Mouse (Mus musculus) spleen, postnatal 14 days (tissue): ENCODE data around the gene Atg7.

Source experiments
- DNase-seq, 2 experiments: peaks; one replicate each; pipeline ENCODE4 v3.0.0; 2021 to 2022; ENCODE audit warnings: low spot score in 2 of 2

Atg7 gene

GRCm38 (mm10) chr6:114786461-114786860, 143.6 kb downstream of the Atg7 start:
- no peak for DNase-seq

GRCm38 (mm10) chr6:114787606-114788005, 144.7 kb downstream of the Atg7 start:
- DNase-seq: no peak

- no peak for DNase-seq
Observed at GRCm38 (mm10) chr6:114788663-114789062, 145.8 kb downstream of the Atg7 start.

GRCm38 (mm10) chr6:114790084-114790483, 147.2 kb downstream of the Atg7 start:
- no peak for DNase-seq

GRCm38 (mm10) chr6:114790902-114791301, 148.0 kb downstream of the Atg7 start:
- DNase-seq: no peak

- no peak for DNase-seq
Observed at GRCm38 (mm10) chr6:114791846-114792245, 148.9 kb downstream of the Atg7 start.

GRCm38 (mm10) chr6:114794706-114795105, 151.8 kb downstream of the Atg7 start:
- no peak for DNase-seq

GRCm38 (mm10) chr6:114795706-114796325, 152.9 kb downstream of the Atg7 start:
- no peak for DNase-seq

- no peak for DNase-seq
Observed at GRCm38 (mm10) chr6:114797901-114798300, 155.0 kb downstream of the Atg7 start.

- no peak for DNase-seq
Observed at GRCm38 (mm10) chr6:114798715-114799114, 155.8 kb downstream of the Atg7 start.

GRCm38 (mm10) chr6:114800291-114800965, 157.5 kb downstream of the Atg7 start:
- DNase-seq: no peak

- no peak for DNase-seq
Observed at GRCm38 (mm10) chr6:114803915-114804535, 161.1 kb downstream of the Atg7 start.

- no peak for DNase-seq
Observed at GRCm38 (mm10) chr6:114804866-114805265, 162.0 kb downstream of the Atg7 start.

GRCm38 (mm10) chr6:114805927-114806326, 163.0 kb downstream of the Atg7 start:
- no peak for DNase-seq

GRCm38 (mm10) chr6:114807474-114807873, 164.6 kb downstream of the Atg7 start:
- no peak for DNase-seq

GRCm38 (mm10) chr6:114808654-114809430, 165.9 kb downstream of the Atg7 start:
- DNase-seq: no peak

GRCm38 (mm10) chr6:114809431-114809811, 166.5 kb downstream of the Atg7 start:
- no peak for DNase-seq

GRCm38 (mm10) chr6:114812322-114812721, 169.4 kb downstream of the Atg7 start:
- DNase-seq: no peak

GRCm38 (mm10) chr6:114812779-114813178, 169.9 kb downstream of the Atg7 start:
- no peak for DNase-seq

GRCm38 (mm10) chr6:114814199-114814881, 171.4 kb downstream of the Atg7 start:
- no peak for DNase-seq

- no peak for DNase-seq
Observed at GRCm38 (mm10) chr6:114814882-114815650, 172.2 kb downstream of the Atg7 start.
